Mouse (Mus musculus) hindbrain, embryonic 10.5 days (tissue): ENCODE data around the gene Lpp. TPM values are rescaled to one million over a fixed set of nuclear protein-coding genes. Genes with fewer than 3 reads are reported as not detected.

Experiments
- DNase-seq: peaks from one replicate; pipeline ENCODE4 v3.0.0-alpha.2; 2017; ENCODE audit warnings: low spot score
- H3K27ac ChIP-seq: fragments of 300-500 bp; sonication (generic); 2 replicates; pipeline ENCODE4 v1.5.1; 2016; ENCODE audit warnings: mild to moderate bottlenecking, moderate library complexity
- H3K27me3 ChIP-seq: fragments of 300-500 bp; sonication (generic); 2 replicates; pipeline ENCODE4 v1.6.1; 2016; ENCODE audit warnings: mild to moderate bottlenecking; ENCODE audit not compliant: poor library complexity, insufficient read depth, severe bottlenecking
- H3K36me3 ChIP-seq: fragments of 300-500 bp; sonication (generic); 2 replicates; pipeline ENCODE4 v1.6.1; 2016; ENCODE audit warnings: mild to moderate bottlenecking, moderate library complexity
- H3K4me1 ChIP-seq: fragments of 300-500 bp; sonication (generic); replicated peaks from 2 replicates; pipeline ENCODE4 v1.6.1; 2016; ENCODE audit warnings: mild to moderate bottlenecking
- H3K4me3 ChIP-seq: fragments of 300-500 bp; sonication (generic); 2 replicates; pipeline ENCODE4 v1.5.1; 2016; ENCODE audit warnings: mild to moderate bottlenecking, moderate library complexity
- H3K9me3 ChIP-seq: fragments of 300-500 bp; sonication (generic); 2 replicates; pipeline ENCODE4 v1.6.1; 2016; ENCODE audit warnings: mild to moderate bottlenecking, moderate library complexity
- WGBS: fragments of 180-500 bp; shearing (Covaris S2); methylation state at CpG from one replicate; pipeline ENCODE4 v1.1.7; 2016; 5-methylcytosine and 5-hydroxymethylcytosine counted together
- polyA plus RNA-seq: library from polyadenylated mRNA; unstranded; fragments of >200 nt; fragmentation: Nextera tagmentation; extraction: Ambion mirVana; gene quantifications from 2 replicates; pipeline ENCODE4 v1.2.1, GENCODE M21; 2016

The Lpp gene
- polyA plus RNA-seq, 1 experiment from 2014 or later = 26.6 TPM

DNA sequence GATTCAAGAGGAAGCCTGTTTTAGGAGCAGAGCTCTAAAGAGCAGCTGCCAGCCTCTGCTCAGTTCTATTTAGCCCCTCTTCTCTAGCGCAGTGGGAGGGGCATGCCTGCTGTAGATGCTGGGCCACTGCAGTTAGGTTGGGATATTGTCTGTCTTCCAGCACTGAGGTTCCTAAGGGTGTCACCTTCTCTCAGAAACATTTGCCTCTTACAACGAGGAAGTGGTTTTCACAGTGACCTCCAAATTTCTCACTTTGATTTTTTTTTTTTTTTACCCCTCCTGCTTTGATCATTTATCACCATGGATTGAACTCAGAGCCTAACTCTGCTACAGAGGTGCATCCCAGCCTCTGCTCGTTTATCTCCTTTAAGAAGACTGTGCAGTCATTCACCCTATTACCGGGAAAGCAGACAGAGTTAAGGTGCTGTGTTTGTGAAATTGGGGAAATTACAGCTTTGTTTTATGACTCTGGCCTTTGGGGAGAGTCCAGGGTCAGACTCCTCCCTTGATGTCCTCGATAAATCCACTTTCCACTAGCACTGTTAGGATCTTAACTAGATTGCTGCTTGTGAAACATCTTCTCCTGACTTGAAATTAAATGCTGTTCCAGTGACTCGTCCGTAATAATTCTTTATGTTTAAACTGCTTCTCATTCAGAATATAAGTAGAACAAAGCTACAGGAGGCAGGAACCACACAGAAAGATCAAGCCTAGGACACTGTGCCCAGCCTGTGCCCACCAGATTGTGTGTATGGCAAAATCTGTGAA is 111.7 kb downstream of the Lpp start:
- H3K9me3 ChIP-seq = no peaks in the 10 kb centered on the region
- no peak overlapping the region for H3K27ac ChIP-seq
- H3K36me3 ChIP-seq = no peaks in the 10 kb centered on the region
- H3K27me3 ChIP-seq = no peaks in the 10 kb centered on the region
- WGBS = 84% methylated on average over 7 of the region's 7 CpGs
- no peak overlapping the region for H3K4me3 ChIP-seq
- peaks cover 8% of the 10 kb centered on the region for H3K4me1 ChIP-seq
- DNase-seq = no peak

DNA sequence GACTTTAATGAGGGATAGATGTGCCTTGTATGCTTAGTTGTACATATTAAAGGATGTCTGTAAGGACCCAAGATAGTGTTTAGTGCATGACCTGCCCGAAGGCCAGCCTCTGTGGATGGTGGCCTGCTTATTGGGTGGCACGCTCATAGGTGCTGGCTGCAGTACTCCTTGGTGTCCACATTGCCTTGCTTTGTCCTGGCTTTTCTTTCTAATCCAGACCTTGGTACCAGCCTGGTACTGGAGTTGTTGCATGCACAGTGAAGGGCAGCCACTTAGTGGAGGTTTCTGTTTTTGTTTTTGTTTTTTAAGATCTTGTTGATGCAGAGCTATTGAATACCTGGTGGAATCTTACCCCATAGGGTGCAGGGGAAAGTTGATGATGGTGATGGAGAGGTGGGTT is 112.9 kb downstream of the Lpp start:
- H3K4me3 ChIP-seq = no peak overlapping the region
- peaks cover 8% of the 10 kb centered on the region for H3K4me1 ChIP-seq
- no peak overlapping the region for H3K27ac ChIP-seq
- H3K9me3 ChIP-seq = no peaks in the 10 kb centered on the region
- no peak for DNase-seq
- H3K36me3 ChIP-seq = no peaks in the 10 kb centered on the region
- no peaks in the 10 kb centered on the region for H3K27me3 ChIP-seq
- 95% methylated on average over 2 of the region's 2 CpGs for WGBS

DNA sequence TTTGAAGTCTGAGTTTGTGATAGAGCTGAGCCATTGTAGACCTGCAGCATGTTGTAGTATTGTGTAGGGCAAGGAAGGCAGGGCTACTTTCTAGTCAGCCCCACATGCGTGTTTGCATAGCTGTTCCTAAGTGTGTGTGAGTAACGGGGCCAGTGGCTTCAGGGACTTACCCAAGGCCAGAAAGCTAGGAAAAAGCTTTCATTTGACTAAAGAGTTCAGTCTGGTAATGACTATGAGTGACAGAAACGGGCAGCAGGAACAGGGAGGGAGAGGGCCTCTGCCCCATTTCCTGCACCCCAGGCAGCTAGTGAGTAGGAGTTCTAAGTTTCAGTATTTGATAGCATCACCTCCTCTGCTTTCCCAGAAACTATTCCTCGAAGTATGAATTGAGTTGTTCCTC is 113.4 kb downstream of the Lpp start:
- Histone ChIP-seq H3K9me3 (no peaks in the 10 kb centered on the region), H3K4me3 (no peak overlapping the region), H3K27me3 (no peaks in the 10 kb centered on the region), H3K36me3 (no peaks in the 10 kb centered on the region), H3K4me1 (peaks cover 5% of the 10 kb centered on the region), H3K27ac (no peak overlapping the region)
- WGBS = 73% methylated on average over 4 of the region's 4 CpGs
- no peak for DNase-seq

DNA sequence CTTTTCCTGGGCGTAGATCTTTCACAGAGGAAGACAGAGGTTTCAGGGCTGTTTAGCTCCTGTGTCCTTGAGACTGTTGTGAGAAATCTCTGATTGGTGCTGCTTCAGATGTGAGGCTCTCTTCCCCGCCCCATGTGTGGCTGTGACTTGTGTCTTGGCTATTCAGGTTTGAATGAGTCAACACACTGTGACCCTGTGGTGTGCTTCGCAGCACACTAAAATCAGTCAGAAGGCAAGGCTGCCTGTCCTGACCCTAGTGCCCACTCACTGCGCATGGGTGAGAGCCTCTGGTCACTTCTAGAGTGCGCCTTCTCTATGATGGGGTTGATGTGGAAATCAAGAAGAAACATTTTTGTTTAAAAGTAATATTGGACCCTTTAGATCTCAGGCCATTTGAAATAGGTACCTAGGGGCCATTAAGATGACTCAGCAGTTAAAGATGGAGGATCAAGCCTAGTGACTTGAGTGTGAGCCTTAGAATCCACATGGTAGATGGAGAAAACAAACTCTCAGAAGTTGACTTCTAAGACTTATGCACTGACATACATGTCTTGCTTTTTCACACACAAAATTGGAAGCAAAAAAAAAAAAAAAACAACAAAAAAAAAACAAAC is 114.7 kb downstream of the Lpp start:
- Histone ChIP-seq H3K36me3 (no peaks in the 10 kb centered on the region), H3K27ac (no peak overlapping the region), H3K9me3 (no peaks in the 10 kb centered on the region), H3K4me3 (no peak overlapping the region), H3K27me3 (no peaks in the 10 kb centered on the region), H3K4me1 (peaks cover 4% of the 10 kb centered on the region; the same call in 1 of the 2 replicates)
- DNase-seq = no peak
- 93% methylated on average over 5 of the region's 5 CpGs for WGBS

DNA sequence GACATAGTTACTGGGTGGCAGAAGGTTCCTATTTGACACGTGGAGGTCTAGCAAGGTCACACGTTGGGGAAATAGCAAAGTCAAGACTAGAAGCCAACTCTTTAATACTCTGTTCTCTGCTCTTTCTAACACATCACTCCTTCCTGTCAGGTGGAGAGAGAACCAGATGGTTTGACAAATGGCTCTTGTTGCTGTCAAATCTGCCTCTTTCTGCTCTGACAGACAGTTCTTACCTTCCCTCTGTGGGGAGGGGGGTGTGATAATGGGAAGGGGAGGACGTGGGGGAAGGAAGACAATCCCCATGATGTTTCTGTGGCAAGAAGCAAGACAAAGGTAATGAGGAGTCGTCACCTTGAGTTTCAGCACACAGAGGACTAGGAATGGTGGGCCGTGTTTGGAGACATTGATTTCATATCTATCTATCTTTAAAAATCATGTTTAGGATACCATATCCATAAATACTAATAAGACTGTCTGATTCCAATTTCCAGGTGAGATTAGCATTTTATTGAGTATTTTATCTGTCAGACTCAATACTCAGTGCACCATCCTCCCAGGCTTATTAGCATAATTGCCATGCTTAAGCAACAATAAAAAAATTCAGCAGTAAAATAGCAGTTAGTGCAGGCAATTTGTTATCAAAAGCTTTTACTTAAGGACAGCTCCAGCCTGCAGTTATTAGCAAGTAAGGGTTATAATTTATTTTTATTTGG is 115.9 kb downstream of the Lpp start:
- DNase-seq = no peak
- Histone ChIP-seq H3K27ac (no peak overlapping the region), H3K4me3 (no peak overlapping the region)

DNA sequence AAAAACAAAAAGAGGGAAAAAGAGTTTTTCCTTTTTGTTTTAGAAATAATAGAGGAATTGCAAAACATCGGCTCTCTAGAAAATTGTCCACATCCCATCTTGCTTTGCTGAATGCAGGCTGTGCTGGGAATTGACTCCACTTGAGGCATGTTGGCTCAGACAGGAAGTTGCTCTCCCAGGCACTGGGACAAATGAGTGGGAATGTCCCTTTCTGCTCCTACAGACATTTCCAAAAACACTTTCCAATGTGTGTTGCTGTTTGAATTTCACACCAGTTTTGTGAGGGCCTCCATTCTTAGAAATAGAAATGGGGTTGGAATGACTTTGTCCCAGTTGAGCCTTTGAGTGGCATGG is 116.5 kb downstream of the Lpp start:
- H3K36me3 ChIP-seq = no peaks in the 10 kb centered on the region
- H3K9me3 ChIP-seq = no peaks in the 10 kb centered on the region
- 83% methylated on average over 1 of the region's 1 CpGs for WGBS
- peaks cover 4% of the 10 kb centered on the region; the same call in 1 of the 2 replicates for H3K4me1 ChIP-seq
- H3K27me3 ChIP-seq = no peaks in the 10 kb centered on the region
- no peak overlapping the region for H3K27ac ChIP-seq
- no peak overlapping the region for H3K4me3 ChIP-seq
- DNase-seq = no peak

More for the DNA sequence above, 115.9 kb downstream of the Lpp start:
- no peaks in the 10 kb centered on the region for H3K36me3 ChIP-seq
- no peaks in the 10 kb centered on the region for H3K27me3 ChIP-seq
- peaks cover 4% of the 10 kb centered on the region; the same call in 1 of the 2 replicates for H3K4me1 ChIP-seq
- 71% methylated on average over 5 of the region's 5 CpGs for WGBS
- H3K9me3 ChIP-seq = no peaks in the 10 kb centered on the region

DNA sequence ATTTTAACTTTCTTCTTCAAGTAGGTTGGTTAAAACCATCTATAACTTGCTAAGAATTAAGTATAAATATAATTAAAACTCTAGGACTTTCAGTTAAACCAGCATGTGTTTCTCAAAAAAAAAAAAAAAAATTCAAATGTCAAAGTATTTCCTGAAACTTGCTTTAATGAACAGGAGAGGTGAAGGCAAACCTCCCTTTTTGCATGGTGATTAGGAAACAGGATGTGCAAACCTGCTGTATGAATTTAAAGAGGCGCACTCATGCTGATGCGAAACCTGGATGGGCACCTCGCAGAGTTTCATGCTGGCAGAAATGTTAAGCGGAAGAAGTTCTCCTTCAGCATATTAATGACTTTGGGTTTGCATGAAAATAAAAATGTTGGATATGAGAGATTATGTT is 119.9 kb downstream of the Lpp start:
- H3K4me3 ChIP-seq = no peak overlapping the region
- peaks cover 20% of the 10 kb centered on the region for H3K4me1 ChIP-seq
- no peaks in the 10 kb centered on the region for H3K36me3 ChIP-seq
- DNase-seq = no peak
- WGBS = 92% methylated on average over 4 of the region's 4 CpGs
- H3K9me3 ChIP-seq = no peaks in the 10 kb centered on the region
- no peak overlapping the region for H3K27ac ChIP-seq
- no peaks in the 10 kb centered on the region for H3K27me3 ChIP-seq

DNA sequence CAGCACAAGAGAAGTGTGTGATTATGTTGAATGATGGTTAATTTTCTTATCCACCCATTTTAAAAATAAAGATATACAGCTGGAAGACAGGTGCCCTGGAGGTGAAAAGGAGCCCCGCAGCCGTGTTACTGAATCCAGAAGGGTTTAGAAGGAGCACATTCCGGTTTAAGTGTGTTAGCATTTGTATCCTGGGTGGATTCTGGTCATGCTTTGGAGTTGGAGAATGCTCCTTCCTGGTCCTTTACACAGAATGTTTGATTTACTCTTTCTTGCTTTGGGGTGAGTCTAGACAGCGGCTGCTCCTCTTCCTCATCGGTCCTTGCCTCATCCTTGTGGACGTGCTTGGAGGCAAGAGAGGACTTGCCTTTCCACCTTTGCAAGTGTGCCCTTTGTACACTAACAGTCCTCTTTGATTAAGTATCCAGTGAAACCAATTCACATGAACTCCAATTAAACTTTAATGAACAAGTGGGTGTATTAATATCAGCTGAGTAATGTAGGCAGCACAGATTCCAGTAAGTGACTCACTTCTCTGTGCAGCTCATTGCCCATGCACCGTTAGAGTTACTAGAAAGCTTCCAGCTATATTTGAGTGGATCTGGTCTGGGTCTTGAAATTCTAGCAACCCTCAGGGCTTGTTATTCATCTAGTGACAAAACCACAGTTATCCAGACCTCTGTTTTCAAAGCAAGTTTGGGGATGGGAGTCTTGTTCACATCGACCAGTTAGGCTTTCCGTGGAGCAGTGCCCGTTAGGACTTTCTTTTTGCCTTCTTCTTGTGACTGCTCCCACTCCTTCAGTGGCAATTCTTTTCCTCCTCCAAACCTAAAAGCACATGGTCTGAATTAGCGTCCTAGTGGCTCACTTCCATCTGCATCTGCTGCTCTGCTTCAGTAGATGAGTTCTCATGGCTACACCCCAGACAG is 121.8 kb downstream of the Lpp start:
- H3K27ac ChIP-seq = no peak overlapping the region
- no peaks in the 10 kb centered on the region for H3K27me3 ChIP-seq
- DNase-seq = no peak
- 91% methylated on average over 11 of the region's 11 CpGs for WGBS
- H3K4me1 ChIP-seq = peaks cover 17% of the 10 kb centered on the region
- H3K9me3 ChIP-seq = no peaks in the 10 kb centered on the region
- no peak overlapping the region for H3K4me3 ChIP-seq
- H3K36me3 ChIP-seq = no peaks in the 10 kb centered on the region

DNA sequence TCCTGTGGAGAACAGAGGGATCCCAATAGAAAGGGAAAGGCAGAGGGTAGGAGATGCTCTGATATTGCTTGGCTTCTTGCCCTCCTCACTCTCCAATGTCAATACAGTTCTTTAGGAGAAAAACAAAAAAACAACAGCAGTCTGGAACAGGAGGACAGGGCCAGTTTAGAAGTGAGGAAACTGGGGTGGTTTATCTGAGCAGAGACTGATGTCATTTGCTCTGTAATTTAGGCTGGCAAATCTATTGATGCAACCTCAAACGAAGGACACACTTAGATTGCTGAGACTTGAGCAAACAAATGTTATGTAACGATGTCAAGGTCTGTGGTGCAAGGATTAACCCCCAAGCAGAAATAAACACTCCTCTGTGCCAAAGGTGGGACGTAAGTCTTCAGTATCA is 123.7 kb downstream of the Lpp start:
- H3K36me3 ChIP-seq = no peaks in the 10 kb centered on the region
- no peaks in the 10 kb centered on the region for H3K9me3 ChIP-seq
- no peak for DNase-seq
- no peaks in the 10 kb centered on the region for H3K27me3 ChIP-seq
- no peak overlapping the region for H3K4me3 ChIP-seq
- peaks cover 17% of the 10 kb centered on the region for H3K4me1 ChIP-seq
- no peak overlapping the region for H3K27ac ChIP-seq
- 93% methylated on average over 3 of the region's 3 CpGs for WGBS

DNA sequence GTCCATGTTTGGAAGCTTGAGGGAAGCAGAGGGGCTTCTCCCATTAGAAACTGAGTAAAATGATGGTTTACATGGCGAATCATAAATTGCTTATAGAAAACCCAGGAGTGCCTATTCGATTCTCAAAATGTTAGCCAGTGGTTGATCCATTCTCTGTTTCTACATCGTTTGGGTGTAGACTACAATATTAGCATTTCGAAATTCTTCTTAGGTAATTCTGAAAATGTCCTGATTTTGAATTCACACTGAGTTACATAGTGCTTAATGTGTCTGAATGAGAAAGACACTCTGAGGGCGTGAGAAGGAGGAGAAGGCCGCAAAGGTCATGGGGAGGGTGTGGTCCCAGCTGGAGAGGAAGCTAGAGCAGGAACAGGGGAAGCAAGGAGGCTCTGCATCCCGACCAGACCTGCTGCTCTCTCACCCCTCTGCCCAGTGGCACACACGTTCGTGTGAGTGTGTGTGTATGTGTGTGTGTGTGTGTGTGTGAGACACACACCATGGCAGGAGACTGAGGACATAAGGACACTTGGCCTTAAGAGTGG is 124.3 kb downstream of the Lpp start:
- no peak for DNase-seq
- no peak overlapping the region for H3K27ac ChIP-seq
- H3K4me3 ChIP-seq = no peak overlapping the region
- H3K36me3 ChIP-seq = no peaks in the 10 kb centered on the region
- peaks cover 17% of the 10 kb centered on the region for H3K4me1 ChIP-seq
- H3K27me3 ChIP-seq = no peaks in the 10 kb centered on the region
- 58% methylated on average over 9 of the region's 9 CpGs for whole genome bisulfite sequencing
- H3K9me3 ChIP-seq = no peaks in the 10 kb centered on the region

DNA sequence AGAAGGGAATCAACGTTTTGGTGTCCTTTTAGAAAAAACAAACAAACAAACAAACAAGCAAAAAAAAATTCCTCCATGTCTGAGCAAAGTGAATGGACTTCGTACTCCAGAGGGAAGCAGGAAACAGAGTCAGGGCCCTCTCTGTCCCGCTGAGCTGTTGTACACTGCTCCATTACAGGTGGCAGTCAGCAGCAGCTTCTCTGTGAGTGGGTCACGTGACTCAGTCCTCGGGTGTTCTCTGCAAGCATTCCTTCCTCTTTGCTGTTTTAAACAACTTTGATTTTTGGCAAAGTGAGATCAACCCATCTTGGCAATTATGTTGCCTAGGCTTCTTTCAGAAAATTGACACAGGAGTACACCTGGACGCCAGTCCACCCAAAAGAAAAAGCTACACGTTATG is 125.5 kb downstream of the Lpp start:
- H3K4me1 ChIP-seq = peaks cover 17% of the 10 kb centered on the region
- no peak overlapping the region for H3K4me3 ChIP-seq
- no peak for DNase-seq
- H3K36me3 ChIP-seq = no peaks in the 10 kb centered on the region
- no peaks in the 10 kb centered on the region for H3K9me3 ChIP-seq
- no peaks in the 10 kb centered on the region for H3K27me3 ChIP-seq
- WGBS = 83% methylated on average over 7 of the region's 7 CpGs
- no peak overlapping the region for H3K27ac ChIP-seq

DNA sequence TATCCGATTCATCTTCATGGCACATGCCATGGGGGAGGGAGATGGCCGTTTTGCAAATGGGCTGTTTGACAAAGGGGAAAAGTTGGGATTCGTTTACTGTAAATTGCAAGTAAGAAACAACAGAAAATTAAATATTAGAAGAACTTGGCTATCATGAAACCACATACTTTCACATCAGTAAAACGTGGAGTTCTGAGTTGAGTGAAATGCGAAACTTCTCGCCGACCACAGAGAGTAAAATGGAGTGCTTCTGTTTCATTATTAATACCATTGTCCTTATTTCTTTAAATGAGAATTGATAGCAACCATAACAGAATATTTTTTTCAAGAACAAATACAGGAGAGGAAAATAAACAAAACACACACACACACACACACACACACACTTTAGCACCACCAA is 133.9 kb downstream of the Lpp start:
- Histone ChIP-seq H3K36me3 (no peaks in the 10 kb centered on the region), H3K4me1 (no peaks in the 10 kb centered on the region), H3K27ac (no peak overlapping the region), H3K4me3 (no peak overlapping the region), H3K9me3 (peaks cover 5% of the 10 kb centered on the region; the same call in 1 of the 2 replicates), H3K27me3 (no peaks in the 10 kb centered on the region)
- 91% methylated on average over 7 of the region's 7 CpGs for WGBS
- no peak for DNase-seq
